Comparison of ENCODE assay signal across 9 mouse cellular contexts in genomic region chr11:59758191-59758985, GRCm38 (mm10). TPM values are rescaled to one million over a fixed set of nuclear protein-coding genes. Genes with fewer than 3 reads are reported as not detected.
DNase-seq lines count a peak whose midpoint lies in the region; ATAC-seq and TF ChIP-seq lines count a peak whose summit lies in the region.
"Had no signal": no experiment of that assay in that cellular context is flagged by ENCODE, and none has a peak within 500 bp of the region (broad histone marks: within the 10 kb centered on the region; RNA-seq: fewer than 3 reads in every experiment).

No protein-coding gene starts in this region.

- H3K4me1 ChIP-seq in heart, embryonic 11.5 days (ENCODE audit: control insufficient read depth, insufficient read depth, low read length) = peaks cover 16% of the 10 kb centered on the region
- no peaks in the 10 kb centered on the region for H3K4me1 ChIP-seq in midbrain, postnatal 0 days (ENCODE audit: insufficient read depth, low read length)
- H3K4me1 ChIP-seq in midbrain, embryonic 16.5 days (ENCODE audit: control insufficient read depth, insufficient read depth, low read length) = 0 out of 2 replicates have a peak, but pooled peaks cover 3% of the 10 kb centered on the region
- peaks cover 2% of the 10 kb centered on the region; the same call in 1 of the 2 replicates for H3K4me1 ChIP-seq in stomach, postnatal 0 days (replicated peaks; ENCODE audit: control insufficient read depth, insufficient read depth)
- H3K4me1 ChIP-seq: forebrain, embryonic 13.5 days had no signal

- no peak overlapping the region for H3K4me3 ChIP-seq in heart, embryonic 11.5 days (ENCODE audit: low read depth, low read length)
- no peak overlapping the region for H3K4me3 ChIP-seq in midbrain, postnatal 0 days (ENCODE audit: low read depth, low read length)
- H3K4me3 ChIP-seq in midbrain, embryonic 16.5 days (ENCODE audit: low read depth, low read length) = no peak overlapping the region
- no peak overlapping the region for H3K4me3 ChIP-seq in stomach, postnatal 0 days (ENCODE audit: low read depth, low read length)
- H3K4me3 ChIP-seq: forebrain, embryonic 13.5 days had no signal

- ATAC-seq in heart, embryonic 11.5 days (replicated peaks; ENCODE audit: insufficient number of reproducible peaks, low FRiP score, low TSS enrichment) = no peak
- ATAC-seq in midbrain, postnatal 0 days (ENCODE audit: low FRiP score) = no peak
- no peak for ATAC-seq in midbrain, embryonic 16.5 days
- ATAC-seq in stomach, postnatal 0 days (ENCODE audit: low FRiP score, low TSS enrichment) = 0 out of 2 replicates have a peak, but pooled peaks have one; percentile 14
- ATAC-seq: forebrain, embryonic 13.5 days had no signal

- DNase-seq in heart, adult 8-10 months (ENCODE audit: low spot score) = no peak
- DNase-seq in midbrain, postnatal 0 days (ENCODE audit: low spot score) = peak; percentile 15
- DNase-seq in cerebellum, postnatal 25 days = peak; percentile 46 to 60
- DNase-seq in stomach, postnatal 0 days (ENCODE audit: low spot score) = no peak
- DNase-seq in spleen, adult 12 weeks (ENCODE audit: low spot score) = no peak
- DNase-seq: thymus, postnatal 36 days had no signal

- TF ChIP-seq EP300 in stomach, postnatal 0 days (optimal IDR thresholded peaks at IDR 0.05) = no peak

- no peak overlapping the region; the same call in 1 of the 2 replicates for H3K9ac ChIP-seq in heart, embryonic 11.5 days (ENCODE audit: low read depth, low read length)
- no peak overlapping the region for H3K9ac ChIP-seq in midbrain, postnatal 0 days (replicated peaks; ENCODE audit: low read length, poor library complexity, severe bottlenecking)
- no peak overlapping the region for H3K9ac ChIP-seq in midbrain, embryonic 16.5 days (ENCODE audit: low read depth, low read length)
- no peak overlapping the region for H3K9ac ChIP-seq in stomach, postnatal 0 days (ENCODE audit: low read length)
- H3K9ac ChIP-seq: forebrain, embryonic 13.5 days had no signal

- no peaks in the 10 kb centered on the region for H3K27me3 ChIP-seq in heart, embryonic 11.5 days (ENCODE audit: control insufficient read depth, insufficient read depth, low read length)
- H3K27me3 ChIP-seq in midbrain, postnatal 0 days (ENCODE audit: insufficient read depth, low read length) = no peaks in the 10 kb centered on the region
- H3K27me3 ChIP-seq in midbrain, embryonic 16.5 days (ENCODE audit: control insufficient read depth, insufficient read depth, low read depth, low read length) = no peaks in the 10 kb centered on the region
- H3K27me3 ChIP-seq in stomach, postnatal 0 days (ENCODE audit: control insufficient read depth, insufficient read depth, low read length) = no peaks in the 10 kb centered on the region
- H3K27me3 ChIP-seq: forebrain, embryonic 13.5 days had no signal

- TF ChIP-seq CTCF in midbrain, postnatal 0 days (IDR thresholded peaks at IDR 0.05) = no peak
- TF ChIP-seq CTCF in stomach, postnatal 0 days (IDR thresholded peaks at IDR 0.05; ENCODE audit: low read depth) = no peak

- no peak overlapping the region for H3K4me2 ChIP-seq in heart, embryonic 11.5 days
- no peak overlapping the region for H3K4me2 ChIP-seq in midbrain, postnatal 0 days (ENCODE audit: low read depth, low read length, poor library complexity, severe bottlenecking)
- H3K4me2 ChIP-seq in midbrain, embryonic 16.5 days (ENCODE audit: low read length) = no peak overlapping the region
- H3K4me2 ChIP-seq in stomach, postnatal 0 days (replicated peaks; ENCODE audit: low read depth) = no peak overlapping the region
- H3K4me2 ChIP-seq: forebrain, embryonic 13.5 days had no signal

- peaks cover 44% of the 10 kb centered on the region for H3K36me3 ChIP-seq in heart, embryonic 11.5 days (ENCODE audit: control insufficient read depth, insufficient read depth, low read length)
- H3K36me3 ChIP-seq in midbrain, postnatal 0 days (ENCODE audit: insufficient read depth, low read length) = peaks cover 82% of the 10 kb centered on the region
- H3K36me3 ChIP-seq in midbrain, embryonic 16.5 days (ENCODE audit: control insufficient read depth, insufficient read depth, low read length) = peaks cover 50% of the 10 kb centered on the region
- peaks cover 54% of the 10 kb centered on the region for H3K36me3 ChIP-seq in stomach, postnatal 0 days (ENCODE audit: control insufficient read depth, insufficient read depth, low read length)

- peak overlapping the region; percentile 15; the same call in 1 of the 2 replicates for H3K27ac ChIP-seq in heart, embryonic 11.5 days (ENCODE audit: low read depth, low read length)
- peak overlapping the region; percentile 57; the same call in 1 of the 2 replicates for H3K27ac ChIP-seq in midbrain, postnatal 0 days (ENCODE audit: low read depth, low read length)
- no peak overlapping the region; the same call in 1 of the 2 replicates for H3K27ac ChIP-seq in midbrain, embryonic 16.5 days (ENCODE audit: low read length)
- H3K27ac ChIP-seq in stomach, postnatal 0 days (replicated peaks) = peak overlapping the region; percentile 45; the same call in 1 of the 2 replicates
- H3K27ac ChIP-seq: forebrain, embryonic 13.5 days had no signal

- H3K9me3 ChIP-seq in heart, embryonic 11.5 days (replicated peaks; ENCODE audit: control insufficient read depth, low read length) = no peaks in the 10 kb centered on the region
- no peaks in the 10 kb centered on the region for H3K9me3 ChIP-seq in midbrain, postnatal 0 days (ENCODE audit: low read length)
- no peaks in the 10 kb centered on the region for H3K9me3 ChIP-seq in midbrain, embryonic 16.5 days (replicated peaks; ENCODE audit: control insufficient read depth, low read length, poor library complexity, severe bottlenecking)
- H3K9me3 ChIP-seq in stomach, postnatal 0 days (ENCODE audit: control insufficient read depth, low read length) = no peaks in the 10 kb centered on the region
- H3K9me3 ChIP-seq: forebrain, embryonic 13.5 days had no signal

- 84% methylated on average over 9 of the region's 9 CpGs for WGBS in heart, embryonic 11.5 days (ENCODE audit: insufficient replicate concordance)
- 90% methylated on average over 9 of the region's 9 CpGs for WGBS in midbrain, postnatal 0 days
- WGBS in midbrain, embryonic 16.5 days = 92% methylated on average over 9 of the region's 9 CpGs
- WGBS in stomach, postnatal 0 days = 82% methylated on average over 9 of the region's 9 CpGs

RNA-seq across cellular contexts. Expression of gene Pld6, which starts 29.1 kb away (rescaled TPM):
- polyA plus RNA-seq in heart, embryonic 11.5 days (2014; fragmentation: Nextera tagmentation; extraction: Ambion mirVana) = 1.2 and 1.7 TPM in 2 replicates
- 1 to 10 TPM in 2 of 4 experiments, under 1 TPM in 2; 0.60 to 1.2 (median 0.89) TPM for total RNA-seq in heart, adult 8-10 months (2022)
- total RNA-seq in midbrain, postnatal 0 days (2014; rRNA removed) = 18.3 and 19.0 TPM in 2 replicates
- 26.2 and 32.2 TPM in 2 replicates for polyA plus RNA-seq in midbrain, postnatal 0 days (2015; fragmentation: Nextera tagmentation; extraction: Ambion mirVana)
- 13.4 and 19.4 TPM in 2 replicates for polyA plus RNA-seq in midbrain, embryonic 16.5 days (2015; fragmentation: Nextera tagmentation; extraction: Ambion mirVana)
- polyA plus RNA-seq in stomach, postnatal 0 days (2015; fragmentation: Nextera tagmentation; extraction: Ambion mirVana) = 5.9 and 6.7 TPM in 2 replicates

RNA-seq across cellular contexts. Expression of gene Flcn, which starts 51.4 kb away (rescaled TPM):
- 21.4 and 22.6 TPM in 2 replicates for polyA plus RNA-seq in heart, embryonic 11.5 days (2014; fragmentation: Nextera tagmentation; extraction: Ambion mirVana)
- total RNA-seq in heart, adult 8-10 months (2022) = 10 to 100 TPM; 26.7 to 46.9 (median 42.1) TPM
- 41.5 and 44.0 TPM in 2 replicates for total RNA-seq in midbrain, postnatal 0 days (2014; rRNA removed)
- 31.0 and 34.7 TPM in 2 replicates for polyA plus RNA-seq in midbrain, postnatal 0 days (2015; fragmentation: Nextera tagmentation; extraction: Ambion mirVana)
- polyA plus RNA-seq in midbrain, embryonic 16.5 days (2015; fragmentation: Nextera tagmentation; extraction: Ambion mirVana) = 45.2 and 48.2 TPM in 2 replicates
- 16.1 and 16.9 TPM in 2 replicates for polyA plus RNA-seq in stomach, postnatal 0 days (2015; fragmentation: Nextera tagmentation; extraction: Ambion mirVana)

Comparison
In these comparisons a context has a peak if more than half of its experiments do, and no peak if none do; other contexts are left out.
1. DNase-seq: peak in midbrain, postnatal 0 days (single experiment) and cerebellum, postnatal 25 days (2 of 2); none in heart, adult 8-10 months (single experiment), stomach, postnatal 0 days (single experiment) and spleen, adult 12 weeks (single experiment).